In genomic region chr13:37344909-37345772, GRCm38 (mm10) we compare ENCODE assay signal across 9 mouse cellular contexts. TPM values are rescaled to one million over a fixed set of nuclear protein-coding genes. Genes with fewer than 3 reads are reported as not detected.
DNase-seq lines count a peak whose midpoint lies in the region; ATAC-seq lines count a peak whose summit lies in the region.
"Had no signal": no experiment of that assay in that cellular context is flagged by ENCODE, and none has a peak within 500 bp of the region (broad histone marks: within the 10 kb centered on the region; RNA-seq: fewer than 3 reads in every experiment).

TSS of gene Ly86 (plus strand) at chr13:37345208.

- H3K27ac ChIP-seq in forebrain, embryonic 14.5 days (ENCODE audit: low read depth, low read length), result no peak within 1 kb of the TSS
- H3K27ac ChIP-seq in forebrain, embryonic 15.5 days (replicated peaks), result no peak within 1 kb of the TSS
- H3K27ac ChIP-seq: midbrain, embryonic 12.5 days had no signal

- H3K27me3 ChIP-seq in forebrain, embryonic 14.5 days (replicated peaks; ENCODE audit: control insufficient read depth, insufficient read depth, low read length), result no peaks in the 10 kb centered on the region
- H3K27me3 ChIP-seq in forebrain, embryonic 15.5 days, result no peaks in the 10 kb centered on the region
- H3K27me3 ChIP-seq: midbrain, embryonic 12.5 days had no signal

- no peak within 1 kb of the TSS for H3K4me3 ChIP-seq in forebrain, embryonic 14.5 days (ENCODE audit: low read depth, low read length)
- H3K4me3 ChIP-seq in forebrain, embryonic 15.5 days, result no peak within 1 kb of the TSS
- H3K4me3 ChIP-seq: midbrain, embryonic 12.5 days had no signal

- H3K9me3 ChIP-seq in forebrain, embryonic 14.5 days (replicated peaks; ENCODE audit: control insufficient read depth, low read length), result no peaks in the 10 kb centered on the region
- no peaks in the 10 kb centered on the region for H3K9me3 ChIP-seq in forebrain, embryonic 15.5 days
- H3K9me3 ChIP-seq: midbrain, embryonic 12.5 days had no signal

- no peaks in the 10 kb centered on the region for H3K4me1 ChIP-seq in forebrain, embryonic 14.5 days (ENCODE audit: control insufficient read depth, insufficient read depth, low read length)
- no peaks in the 10 kb centered on the region for H3K4me1 ChIP-seq in forebrain, embryonic 15.5 days
- H3K4me1 ChIP-seq: midbrain, embryonic 12.5 days had no signal

- ATAC-seq in forebrain, embryonic 14.5 days, result no peak
- no peak for ATAC-seq in forebrain, embryonic 15.5 days (replicated peaks)

- H3K36me3 ChIP-seq in forebrain, embryonic 14.5 days (ENCODE audit: control insufficient read depth, insufficient read depth, low read length), result no peaks in the 10 kb centered on the region
- no peaks in the 10 kb centered on the region for H3K36me3 ChIP-seq in forebrain, embryonic 15.5 days
- H3K36me3 ChIP-seq: midbrain, embryonic 12.5 days had no signal

- intact Hi-C loops in left cerebral cortex, postnatal 4 days (cut with DNase I), result no loop called here

- H3K4me2 ChIP-seq in forebrain, embryonic 14.5 days (ENCODE audit: low read length), result no peak within 1 kb of the TSS
- no peak within 1 kb of the TSS for H3K4me2 ChIP-seq in forebrain, embryonic 15.5 days (replicated peaks)
- H3K4me2 ChIP-seq: midbrain, embryonic 12.5 days had no signal

- H3K9ac ChIP-seq in forebrain, embryonic 14.5 days (ENCODE audit: low read length), result no peak within 1 kb of the TSS
- no peak within 1 kb of the TSS for H3K9ac ChIP-seq in forebrain, embryonic 15.5 days (replicated peaks)
- H3K9ac ChIP-seq: midbrain, embryonic 12.5 days had no signal

- 92% methylated on average over 28 of the region's 28 CpGs for WGBS in forebrain, embryonic 14.5 days
- WGBS in forebrain, embryonic 15.5 days, result 93% methylated on average over 28 of the region's 28 CpGs

- no peak for DNase-seq in forebrain, embryonic 14.5 days (ENCODE audit: low spot score)
- DNase-seq in thymus, postnatal 0 days (ENCODE audit: low spot score), result peak; percentile 27
- DNase-seq in thymus, postnatal 25 days, result no peak
- peak; percentile 56 for DNase-seq in lung, postnatal 14 days
- no peak for DNase-seq in yolk sac, embryonic 10.5 days (ENCODE audit: low spot score)
- no peak for DNase-seq in ovary, postnatal 14 days (ENCODE audit: low spot score)
- no peak for DNase-seq in left cerebral cortex, postnatal 4 days

RNA-seq across cellular contexts. Expression of gene Ly86, which starts in this region (rescaled TPM):
- 6.0 and 11.2 TPM in 2 replicates for polyA plus RNA-seq in forebrain, embryonic 14.5 days (2014; fragmentation: Nextera tagmentation; extraction: Ambion mirVana)
- polyA plus RNA-seq in forebrain, embryonic 15.5 days (2015; fragmentation: Nextera tagmentation; extraction: Ambion mirVana), result 5.5 and 6.0 TPM in 2 replicates
- polyA plus RNA-seq in thymus, postnatal 0 days (2015; fragmentation: Nextera tagmentation; extraction: Ambion mirVana), result 14.9 and 17.4 TPM in 2 replicates
- total RNA-seq in left cerebral cortex, postnatal 4 days (2021), result 1 to 10 TPM; 3.3 to 3.4 TPM

Comparison
In these comparisons a context has a peak if more than half of its experiments do, and no peak if none do; other contexts are left out.
1. DNase-seq: peak in thymus, postnatal 0 days (single experiment) and lung, postnatal 14 days (single experiment); none in forebrain, embryonic 14.5 days (single experiment), thymus, postnatal 25 days (single experiment), yolk sac, embryonic 10.5 days (single experiment), ovary, postnatal 14 days (single experiment) and left cerebral cortex, postnatal 4 days (single experiment).